Mouse (Mus musculus) midbrain, embryonic 15.5 days (tissue): Measurements from ENCODE around the gene Magi2. TPM values are rescaled to one million over a fixed set of nuclear protein-coding genes. Genes with fewer than 3 reads are reported as not detected.
"Not testable (repeated sequence)": the region's sequence is repeated elsewhere in the genome, so short reads cannot be mapped to it uniquely, and the experiment has no call there.

Experiments used
- ATAC-seq: fragments of 200-750 bp; cut with Nextera tagmentation; replicated peaks from 2 replicates; pipeline ENCODE4 v1.8.0; 2017; ENCODE audit warnings: moderate TSS enrichment
- H3K27ac ChIP-seq: fragments of 300-500 bp; sonication (generic); 2 replicates; pipeline ENCODE4 v1.5.1; 2015; ENCODE audit warnings: mild to moderate bottlenecking, inconsistent platforms
- H3K27me3 ChIP-seq: fragments of 300-500 bp; sonication (generic); replicated peaks from 2 replicates; pipeline ENCODE4 v1.6.1; 2015; ENCODE audit warnings: inconsistent platforms
- H3K36me3 ChIP-seq: fragments of 300-500 bp; sonication (generic); replicated peaks from 2 replicates; pipeline ENCODE4 v1.6.1; 2015; ENCODE audit warnings: inconsistent platforms
- H3K4me1 ChIP-seq: fragments of 300-500 bp; sonication (generic); 2 replicates; pipeline ENCODE4 v1.6.1; 2015; ENCODE audit warnings: inconsistent platforms
- H3K4me2 ChIP-seq: fragments of 300-500 bp; sonication (generic); 2 replicates; pipeline ENCODE4 v1.6.1; 2015; ENCODE audit warnings: inconsistent platforms, mild to moderate bottlenecking, moderate library complexity
- H3K4me3 ChIP-seq: fragments of 300-500 bp; sonication (generic); 2 replicates; pipeline ENCODE4 v1.5.1; 2015; ENCODE audit warnings: mild to moderate bottlenecking, inconsistent platforms
- H3K9ac ChIP-seq: fragments of 300-500 bp; sonication (generic); 2 replicates; pipeline ENCODE4 v1.6.1; 2015; ENCODE audit warnings: mild to moderate bottlenecking, inconsistent platforms
- H3K9me3 ChIP-seq: fragments of 300-500 bp; sonication (generic); 2 replicates; pipeline ENCODE4 v1.6.1; 2016; ENCODE audit warnings: inconsistent platforms
- WGBS: fragments of 180-500 bp; shearing (Covaris S2); methylation state at CpG from one replicate; pipeline ENCODE4 v1.1.7; 2015; ENCODE audit warnings: mixed read lengths; 5-methylcytosine and 5-hydroxymethylcytosine counted together
- polyA plus RNA-seq: library from polyadenylated mRNA; unstranded; fragments of >200 nt; fragmentation: Nextera tagmentation; extraction: Ambion mirVana; gene quantifications from 2 replicates; pipeline ENCODE4 v1.2.1, GENCODE M21; 2015

Magi2 gene
- polyA plus RNA-seq, 1 experiment from 2014 or later = 35.9 TPM

DNA sequence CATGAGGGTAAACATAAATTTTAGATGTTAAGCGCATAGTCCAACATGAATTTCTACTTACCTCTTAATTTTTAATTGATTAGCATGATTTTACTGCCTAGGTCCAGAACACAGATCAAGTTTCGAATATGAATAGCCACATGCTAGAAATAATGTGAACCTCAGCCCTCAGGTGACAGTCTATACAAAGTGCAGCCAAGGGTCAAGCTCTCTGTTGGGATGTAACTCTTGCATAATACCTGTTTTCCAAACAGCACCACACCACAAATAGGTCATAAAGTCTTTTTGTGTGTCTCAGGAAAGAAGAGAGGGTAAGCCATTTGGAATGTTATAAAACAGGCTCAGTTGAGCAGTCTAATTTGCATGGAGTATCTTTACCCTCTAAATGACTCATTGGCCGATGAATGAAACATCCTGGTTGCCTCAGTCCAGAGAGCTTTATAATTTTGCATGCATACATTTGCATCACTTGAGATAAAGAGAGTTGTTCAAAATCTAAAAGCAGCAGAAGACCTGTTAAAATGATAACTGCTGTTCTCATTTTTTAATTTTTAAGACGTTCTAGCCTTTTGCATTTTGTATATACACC is 246.1 kb downstream of the Magi2 start:
- no peak for ATAC-seq
- Histone ChIP-seq H3K36me3 (no peaks in the 10 kb centered on the region), H3K4me3 (no peak overlapping the region), H3K4me1 (no peaks in the 10 kb centered on the region), H3K9ac (no peak overlapping the region), H3K9me3 (no peaks in the 10 kb centered on the region), H3K27ac (no peak overlapping the region), H3K4me2 (no peak overlapping the region), H3K27me3 (no peaks in the 10 kb centered on the region)
- 79% methylated on average over 4 of the region's 4 CpGs for WGBS

DNA sequence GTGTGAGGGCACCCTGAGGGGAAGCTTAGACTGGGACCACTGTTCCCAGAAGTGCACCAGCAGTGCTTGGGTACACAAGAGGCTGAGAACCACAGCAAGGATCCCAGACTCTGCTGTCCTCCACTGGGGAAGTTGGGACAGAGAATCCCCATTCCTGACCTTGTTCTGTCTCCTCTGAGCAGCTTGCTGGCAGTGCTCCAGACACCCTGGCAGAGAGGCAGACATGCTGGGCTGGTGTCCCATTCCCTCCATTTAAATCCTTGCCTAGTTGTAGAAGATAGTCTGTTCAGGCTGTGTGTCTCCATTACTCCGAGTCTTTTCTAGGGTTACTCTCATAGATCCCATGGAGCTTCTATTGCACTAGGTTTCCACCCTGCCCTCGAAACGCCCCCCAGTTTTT is 256.1 kb downstream of the Magi2 start:
- Histone ChIP-seq H3K27me3 (no peaks in the 10 kb centered on the region), H3K9ac (no peak overlapping the region), H3K9me3 (no peaks in the 10 kb centered on the region), H3K36me3 (no peaks in the 10 kb centered on the region), H3K4me3 (no peak overlapping the region), H3K4me2 (no peak overlapping the region), H3K27ac (no peak overlapping the region), H3K4me1 (0 out of 2 replicates have a peak, but pooled peaks cover 2% of the 10 kb centered on the region)
- 87% methylated on average over 3 of the region's 3 CpGs for WGBS
- ATAC-seq = no peak

DNA sequence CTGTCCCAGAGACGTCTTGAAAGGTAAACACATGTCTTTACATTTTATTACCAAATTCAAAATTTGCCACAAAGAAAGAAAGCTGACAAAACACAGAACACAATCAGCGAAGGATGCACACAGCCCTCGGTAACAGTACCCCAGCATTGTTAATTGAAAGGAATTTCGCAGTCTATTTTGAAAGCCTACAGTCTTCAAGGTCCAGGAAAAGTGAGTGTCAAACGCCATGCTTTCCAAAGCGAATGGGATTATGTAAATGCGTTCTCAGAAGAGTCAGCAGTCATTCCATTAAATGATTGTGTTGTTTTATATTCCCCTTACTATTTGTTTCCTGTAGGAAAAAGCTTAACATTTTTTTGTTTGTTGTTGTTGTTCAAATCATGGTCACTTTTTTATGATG is 261.1 kb downstream of the Magi2 start:
- Histone ChIP-seq H3K4me2 (peak overlapping the region; percentile 20; the same call in 1 of the 2 replicates), H3K4me1 (0 out of 2 replicates have a peak, but pooled peaks cover 2% of the 10 kb centered on the region), H3K27me3 (no peaks in the 10 kb centered on the region), H3K9ac (no peak overlapping the region), H3K4me3 (no peak overlapping the region), H3K27ac (no peak overlapping the region), H3K9me3 (no peaks in the 10 kb centered on the region), H3K36me3 (no peaks in the 10 kb centered on the region)
- WGBS = 6% methylated on average over 7 of the region's 7 CpGs
- 0 out of 2 replicates have a peak, but pooled peaks have one; percentile 37 for ATAC-seq

DNA sequence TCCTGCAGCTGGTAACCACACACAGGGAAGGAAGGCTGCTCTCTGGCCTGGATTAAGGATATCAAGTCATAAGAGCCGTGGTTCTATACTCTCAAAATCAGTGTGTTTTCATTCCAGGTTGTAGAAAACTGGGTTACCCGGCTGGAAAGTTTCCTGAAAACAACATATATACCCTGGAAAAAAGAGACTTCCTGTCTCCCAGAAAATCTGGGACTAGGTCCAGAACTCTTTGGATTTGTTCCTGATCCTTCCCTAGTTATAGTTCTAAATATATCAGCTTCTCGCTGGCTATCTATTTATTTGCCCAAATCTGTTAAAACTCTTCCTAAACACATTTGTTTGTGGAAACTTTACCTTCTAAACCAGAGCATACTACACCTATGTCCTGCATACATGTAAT is 274.2 kb downstream of the Magi2 start:
- Histone ChIP-seq H3K27me3 (no peaks in the 10 kb centered on the region), H3K27ac (no peak overlapping the region), H3K36me3 (no peaks in the 10 kb centered on the region), H3K9ac (no peak overlapping the region), H3K4me2 (no peak overlapping the region), H3K9me3 (no peaks in the 10 kb centered on the region), H3K4me1 (no peaks in the 10 kb centered on the region), H3K4me3 (no peak overlapping the region)
- ATAC-seq = no peak
- WGBS = 87% methylated on average over 3 of the region's 3 CpGs

GRCm38 (mm10) chr5:19522168-19522567 is 295.3 kb downstream of the Magi2 start:
- H3K9ac ChIP-seq = no peak overlapping the region
- ATAC-seq = peak; percentile 58
- no peak overlapping the region for H3K4me2 ChIP-seq
- H3K4me3 ChIP-seq = no peak overlapping the region
- no peaks in the 10 kb centered on the region for H3K36me3 ChIP-seq
- no peaks in the 10 kb centered on the region for H3K4me1 ChIP-seq
- no peaks in the 10 kb centered on the region for H3K9me3 ChIP-seq
- no peak overlapping the region for H3K27ac ChIP-seq
- H3K27me3 ChIP-seq = no peaks in the 10 kb centered on the region

DNA sequence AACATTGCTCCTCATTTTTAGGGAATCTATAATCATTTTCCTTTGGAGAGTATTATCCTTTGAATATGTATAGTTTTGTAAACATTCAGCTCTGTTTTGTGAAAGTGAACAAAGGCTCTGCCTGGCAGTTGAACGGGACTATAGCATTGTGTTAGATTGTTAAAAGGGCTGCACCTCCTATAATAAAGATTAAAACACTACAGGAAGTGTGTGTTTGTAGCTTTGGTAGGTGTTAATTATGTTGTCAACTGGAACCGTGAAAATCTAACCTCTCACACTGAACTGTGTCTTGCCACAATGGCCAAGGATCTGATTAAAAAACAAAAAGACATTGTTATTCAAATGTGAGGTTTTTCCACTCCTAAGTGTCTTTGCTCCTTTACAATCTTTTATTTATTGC is 312.5 kb downstream of the Magi2 start:
- 6% methylated on average over 2 of the region's 2 CpGs for WGBS
- Histone ChIP-seq H3K4me1 (no peaks in the 10 kb centered on the region), H3K4me3 (no peak overlapping the region), H3K9me3 (no peaks in the 10 kb centered on the region), H3K9ac (no peak overlapping the region), H3K36me3 (no peaks in the 10 kb centered on the region), H3K27me3 (no peaks in the 10 kb centered on the region), H3K4me2 (no peak overlapping the region), H3K27ac (no peak overlapping the region)
- no peak for ATAC-seq

GRCm38 (mm10) chr5:19546424-19546823 is 319.6 kb downstream of the Magi2 start:
- Histone ChIP-seq H3K27ac (no peak overlapping the region), H3K4me1 (no peaks in the 10 kb centered on the region), H3K9ac (no peak overlapping the region), H3K4me3 (no peak overlapping the region), H3K4me2 (no peak overlapping the region), H3K27me3 (no peaks in the 10 kb centered on the region), H3K9me3 (no peaks in the 10 kb centered on the region), H3K36me3 (no peaks in the 10 kb centered on the region)
- no peak for ATAC-seq
- 80% methylated on average over 4 of the region's 4 CpGs for WGBS

DNA sequence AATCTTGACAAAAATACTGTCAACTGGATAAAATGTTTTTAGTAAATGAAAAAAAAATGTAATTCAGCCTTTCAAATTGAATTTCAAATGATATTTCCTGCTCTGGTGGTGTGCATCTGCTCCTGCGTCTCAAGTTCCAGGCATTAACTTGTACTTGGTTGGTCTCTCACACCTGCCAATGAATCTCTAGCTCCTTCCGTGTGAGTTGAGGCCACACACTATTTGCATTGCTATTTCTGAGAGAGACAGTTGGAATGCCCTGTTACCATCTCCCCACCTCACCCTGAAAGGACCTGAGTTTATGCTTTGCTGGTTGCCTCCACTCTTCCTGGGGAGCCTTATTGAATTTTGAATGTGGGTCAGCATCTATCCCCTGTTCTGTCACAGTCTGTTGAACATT is 320.1 kb downstream of the Magi2 start:
- Histone ChIP-seq H3K27me3 (no peaks in the 10 kb centered on the region), H3K4me3 (no peak overlapping the region), H3K27ac (no peak overlapping the region), H3K36me3 (no peaks in the 10 kb centered on the region), H3K4me2 (no peak overlapping the region), H3K9me3 (no peaks in the 10 kb centered on the region), H3K4me1 (no peaks in the 10 kb centered on the region), H3K9ac (no peak overlapping the region)
- WGBS = 76% methylated on average over 2 of the region's 2 CpGs
- no peak for ATAC-seq

DNA sequence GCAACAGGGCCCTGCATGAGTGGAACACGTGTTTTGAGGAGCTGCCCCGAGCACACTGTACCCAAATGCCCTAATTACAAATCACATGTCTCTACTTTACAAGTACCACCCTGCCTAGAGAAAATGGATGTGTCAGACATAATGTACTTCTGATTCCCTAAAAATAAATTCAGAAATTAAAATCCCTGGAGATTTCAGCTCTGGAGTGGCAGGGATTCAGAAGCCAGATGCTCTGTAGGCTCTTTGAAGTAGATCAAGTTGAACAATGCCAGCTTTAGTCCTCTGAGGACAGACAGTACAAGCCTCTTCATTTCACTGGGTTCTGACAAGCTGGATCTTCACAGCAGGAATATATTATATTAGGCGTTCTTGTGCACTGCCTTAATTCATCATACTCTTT is 326.7 kb downstream of the Magi2 start:
- Histone ChIP-seq H3K9ac (no peak overlapping the region), H3K9me3 (no peaks in the 10 kb centered on the region), H3K4me2 (no peak overlapping the region), H3K4me1 (no peaks in the 10 kb centered on the region), H3K27ac (no peak overlapping the region), H3K27me3 (no peaks in the 10 kb centered on the region), H3K36me3 (no peaks in the 10 kb centered on the region), H3K4me3 (no peak overlapping the region)
- no peak for ATAC-seq
- 58% methylated on average over 3 of the region's 3 CpGs for WGBS

GRCm38 (mm10) chr5:19565636-19566035 is 338.8 kb downstream of the Magi2 start:
- no peaks in the 10 kb centered on the region for H3K27me3 ChIP-seq
- no peak overlapping the region for H3K4me2 ChIP-seq
- H3K9me3 ChIP-seq = no peaks in the 10 kb centered on the region
- WGBS = 87% methylated on average over 3 of the region's 3 CpGs
- no peaks in the 10 kb centered on the region for H3K4me1 ChIP-seq
- no peak overlapping the region for H3K27ac ChIP-seq
- no peak overlapping the region for H3K9ac ChIP-seq
- H3K4me3 ChIP-seq = no peak overlapping the region
- ATAC-seq = no peak
- H3K36me3 ChIP-seq = no peaks in the 10 kb centered on the region

GRCm38 (mm10) chr5:19566136-19566535 is 339.3 kb downstream of the Magi2 start:
- not testable (repeated sequence) for H3K4me1 ChIP-seq

DNA sequence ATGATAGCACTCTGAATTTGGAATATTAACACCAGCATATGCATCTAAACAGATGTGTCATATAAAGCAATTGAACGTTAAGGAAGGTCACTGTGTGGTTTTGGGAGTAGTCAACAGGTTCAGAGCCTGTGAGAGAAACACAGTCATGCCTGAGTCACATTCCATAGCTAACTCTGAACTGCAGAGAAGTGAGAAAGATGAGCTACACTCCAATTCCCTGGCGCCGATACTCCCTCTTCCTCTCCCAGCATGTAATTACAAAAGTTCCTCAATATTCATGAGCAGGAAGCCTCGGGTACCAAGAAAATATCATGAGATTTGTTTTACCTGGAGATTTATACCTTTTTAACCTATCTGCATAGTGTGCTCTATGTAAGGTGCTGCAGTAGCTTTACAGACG is 380.9 kb downstream of the Magi2 start:
- Histone ChIP-seq H3K27ac (no peak overlapping the region), H3K36me3 (no peaks in the 10 kb centered on the region), H3K4me2 (no peak overlapping the region), H3K4me1 (no peaks in the 10 kb centered on the region), H3K9me3 (no peaks in the 10 kb centered on the region), H3K27me3 (no peaks in the 10 kb centered on the region), H3K4me3 (no peak overlapping the region), H3K9ac (no peak overlapping the region)
- WGBS = 71% methylated on average over 5 of the region's 5 CpGs
- ATAC-seq = no peak

More at GRCm38 (mm10) chr5:19566136-19566535, 339.3 kb downstream of the Magi2 start:
- 64% methylated on average over 1 of the region's 1 CpGs for WGBS
- H3K36me3 ChIP-seq, H3K27me3 ChIP-seq, H3K27ac ChIP-seq, ATAC-seq, H3K9ac ChIP-seq, H3K4me3 ChIP-seq, H3K4me2 ChIP-seq, H3K9me3 ChIP-seq: not testable (repeated sequence)

- H3K9ac ChIP-seq = no peak overlapping the region
- H3K4me2 ChIP-seq = no peak overlapping the region
- no peaks in the 10 kb centered on the region for H3K36me3 ChIP-seq
- no peaks in the 10 kb centered on the region for H3K9me3 ChIP-seq
- no peak overlapping the region for H3K4me3 ChIP-seq
- no peaks in the 10 kb centered on the region for H3K27me3 ChIP-seq
- no peak overlapping the region for H3K27ac ChIP-seq
- 93% methylated on average over 1 of the region's 1 CpGs for WGBS
- no peak for ATAC-seq
- no peaks in the 10 kb centered on the region for H3K4me1 ChIP-seq
Measured at GRCm38 (mm10) chr5:19611788-19612187, 385.0 kb downstream of the Magi2 start.
